ENCODE assay signal across 9 mouse cellular contexts in the genomic region with DNA sequence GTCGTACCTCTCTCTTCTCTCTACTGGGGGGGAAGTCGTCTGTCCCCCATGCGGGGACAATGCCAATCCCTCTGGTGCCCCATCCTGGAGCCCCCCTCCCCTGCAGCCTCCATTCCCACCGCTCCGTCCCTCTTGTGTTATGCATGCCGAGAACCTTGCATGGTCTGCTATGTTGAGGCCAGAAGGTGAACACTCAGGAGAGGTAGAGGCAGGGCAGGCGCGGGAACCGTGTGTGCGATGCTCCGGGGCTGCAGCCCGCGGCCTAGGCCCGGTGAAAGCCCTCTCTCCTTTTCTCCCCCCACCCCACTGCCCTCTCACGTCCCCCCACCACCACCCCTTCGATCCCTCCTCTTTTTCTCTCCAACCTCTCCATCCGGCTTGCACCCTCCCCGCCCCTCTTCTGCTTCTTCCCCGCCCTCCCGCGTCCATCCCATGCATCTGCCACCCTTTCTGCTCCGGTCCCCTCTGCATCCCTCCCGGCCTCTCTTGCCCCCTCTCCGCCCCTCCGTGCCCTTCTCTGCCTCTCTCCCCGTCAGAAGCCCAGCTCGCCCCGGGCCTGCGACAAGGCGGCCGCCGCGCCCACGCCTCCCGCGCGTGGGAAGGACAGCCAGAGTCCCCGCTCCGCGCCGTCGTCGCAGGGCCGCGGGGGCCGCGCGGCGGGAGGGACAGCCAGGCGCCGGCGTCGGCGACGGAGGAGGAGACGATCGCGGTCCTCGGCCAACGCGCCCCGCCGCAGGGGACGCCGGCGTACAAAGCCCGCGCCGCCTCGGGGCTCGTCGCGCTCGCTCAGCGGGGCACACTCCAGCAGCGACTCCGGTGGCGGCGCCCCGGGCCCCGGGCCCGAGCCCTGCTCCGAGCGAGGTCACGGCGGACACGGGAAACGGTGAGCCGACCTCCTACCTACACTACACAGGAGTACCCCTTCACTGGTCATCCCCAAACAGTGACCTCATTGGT. TPM values are rescaled to one million over a fixed set of nuclear protein-coding genes. Genes with fewer than 3 reads are reported as not detected.
A peak's percentile ranks its signal among the peaks of the same experiment; 100 is the strongest.
DNase-seq lines count a peak whose midpoint lies in the region; ATAC-seq and TF ChIP-seq lines count a peak whose summit lies in the region.
"Had no signal": no experiment of that assay in that cellular context is flagged by ENCODE, and none has a peak within 500 bp of the region (broad histone marks: within the 10 kb centered on the region; RNA-seq: fewer than 3 reads in every experiment).

No protein-coding gene starts in this region.

- ATAC-seq in CD4-positive, CD25-positive, alpha-beta regulatory T cell, adult 4 months, result no peak
- ATAC-seq in heart, embryonic 14.5 days (ENCODE audit: insufficient number of reproducible peaks, insufficient read depth, low FRiP score, low read depth), result no peak
- no peak for ATAC-seq in liver, embryonic 11.5 days (replicated peaks; ENCODE audit: low FRiP score)
- no peak for ATAC-seq in activated CD4-positive, CD25-positive, alpha-beta regulatory T cell, adult 4 months

- peak; percentile 27 for DNase-seq in CD4-positive, CD25-positive, alpha-beta regulatory T cell, adult 2 months (ENCODE audit: low read depth, low spot score)
- no peak for DNase-seq in liver, adult 2 months (ENCODE audit: extremely low read depth, low read depth, low spot score)
- no peak for DNase-seq in liver
- DNase-seq in liver, embryonic 11.5 days (ENCODE audit: low spot score), result no peak
- peak; percentile 36 to 54 for DNase-seq in right cerebral cortex, postnatal 36 days (ENCODE audit: low spot score in 2 of 2)

- H3K79me2 ChIP-seq in liver, adult 2 months (ENCODE audit: control insufficient read depth, insufficient read depth, low read length), result no peaks in the 10 kb centered on the region

- no peaks in the 10 kb centered on the region for H3K4me1 ChIP-seq in liver, adult 2 months (ENCODE audit: control insufficient read depth, insufficient read depth, low read length)
- H3K4me1 ChIP-seq in heart, embryonic 14.5 days (ENCODE audit: control insufficient read depth in 2 of 2, insufficient read depth in 2 of 2, low read length in 2 of 2), result peaks cover 0 to 9% of the 10 kb centered on the region in 2 experiments; a peak in 2 of 4 replicates
- H3K4me1 ChIP-seq in liver, embryonic 11.5 days (replicated peaks; ENCODE audit: control insufficient read depth, insufficient read depth, low read length), result no peaks in the 10 kb centered on the region

- no peak for TF ChIP-seq CTCF in liver, adult 2 months (IDR thresholded peaks at IDR 0.05; ENCODE audit: low read depth, low read length)

- peaks cover 19% of the 10 kb centered on the region for H3K27me3 ChIP-seq in liver, adult 2 months (ENCODE audit: control insufficient read depth, insufficient read depth, low read length)
- H3K27me3 ChIP-seq in heart, embryonic 14.5 days (ENCODE audit: control insufficient read depth, insufficient read depth, low read length), result peaks cover 68% of the 10 kb centered on the region
- peaks cover 86% of the 10 kb centered on the region for H3K27me3 ChIP-seq in liver, embryonic 11.5 days (replicated peaks; ENCODE audit: control insufficient read depth, insufficient read depth, low read length)

- H3K9me3 ChIP-seq in heart, embryonic 14.5 days (ENCODE audit: control insufficient read depth, low read length), result no peaks in the 10 kb centered on the region
- H3K9me3 ChIP-seq in liver, embryonic 11.5 days (ENCODE audit: control insufficient read depth, low read length), result no peaks in the 10 kb centered on the region

- TF ChIP-seq POLR2A in liver, adult 2 months (IDR thresholded peaks at IDR 0.05; ENCODE audit: extremely low read depth, insufficient read depth, low read length), result no peak

- no peaks in the 10 kb centered on the region for H3K36me3 ChIP-seq in liver, adult 2 months (ENCODE audit: control insufficient read depth, insufficient read depth, low read length)
- H3K36me3 ChIP-seq in heart, embryonic 14.5 days (ENCODE audit: control insufficient read depth, insufficient read depth, low read length), result no peaks in the 10 kb centered on the region
- no peaks in the 10 kb centered on the region for H3K36me3 ChIP-seq in liver, embryonic 11.5 days (ENCODE audit: control insufficient read depth, insufficient read depth, low read length)

- H3K4me3 ChIP-seq in liver, adult 2 months (ENCODE audit: insufficient read depth, low read depth, low read length), result peak overlapping the region; percentile 34; the same call in 1 of the 2 replicates
- H3K4me3 ChIP-seq in heart, embryonic 14.5 days (ENCODE audit: control insufficient read depth in 1 of 2, insufficient read depth in 1 of 2, low read depth in 1 of 2, low read length in 2 of 2), result peak overlapping the region; percentile 49 to 59
- H3K4me3 ChIP-seq in liver, embryonic 11.5 days (ENCODE audit: low read depth, low read length), result peak overlapping the region; percentile 42

- no peak overlapping the region for H3K27ac ChIP-seq in liver, adult 2 months (replicated peaks; ENCODE audit: insufficient read depth, low read depth, low read length)
- H3K27ac ChIP-seq in heart, embryonic 14.5 days (replicated peaks in 1 of 2; ENCODE audit: control insufficient read depth in 1 of 2, insufficient read depth in 1 of 2, low read depth in 2 of 2, low read length in 2 of 2), result no peak overlapping the region
- H3K27ac ChIP-seq in liver, embryonic 11.5 days (ENCODE audit: low read depth, low read length), result no peak overlapping the region
- H3K27ac ChIP-seq: macrophage had no signal

- WGBS in liver, adult 2 months, result 3% methylated on average over 84 of the region's 89 CpGs
- WGBS in heart, embryonic 14.5 days, result under 1% methylated on average over 83 of the region's 89 CpGs
- WGBS in liver, embryonic 11.5 days, result 4% methylated on average over 79 of the region's 89 CpGs

- peak overlapping the region; percentile 89 for H3K4me2 ChIP-seq in heart, embryonic 14.5 days (ENCODE audit: low read length)
- H3K4me2 ChIP-seq in liver, embryonic 11.5 days, result peak overlapping the region; percentile 63

- H3K9ac ChIP-seq in liver, adult 2 months (ENCODE audit: low read depth, low read length), result no peak overlapping the region
- H3K9ac ChIP-seq in heart, embryonic 14.5 days (ENCODE audit: low read length), result peak overlapping the region; percentile 65
- H3K9ac ChIP-seq in liver, embryonic 11.5 days (ENCODE audit: low read depth, low read length), result no peak overlapping the region

RNA-seq across cellular contexts. Expression of gene Hspb1, which starts 19.8 kb away (rescaled TPM):
- polyA plus RNA-seq in CD4-positive, CD25-positive, alpha-beta regulatory T cell, adult 4 months (2017; shearing (Covaris generic)), result 1 to 10 TPM in 1 of 2 experiments, not detected in 1; 1.3 TPM
- total RNA-seq in liver, adult 2 months (2014; rRNA removed), result 18.9 and 19.5 TPM in 2 replicates
- 10.9 and 24.3 TPM in 2 replicates for polyA plus RNA-seq in liver, adult 2 months (2012; rRNA removed)
- polyA plus RNA-seq in heart, embryonic 14.5 days (2014; fragmentation: Nextera tagmentation; extraction: Ambion mirVana), result 911 and 1,014 TPM in 2 replicates
- 11.8 and 22.1 TPM in 2 replicates for polyA plus RNA-seq in liver, embryonic 11.5 days (2014; fragmentation: Nextera tagmentation; extraction: Ambion mirVana)
- not detected for polyA plus RNA-seq in activated CD4-positive, CD25-positive, alpha-beta regulatory T cell, adult 4 months (2017; shearing (Covaris generic))

Comparison
In these comparisons a context has a peak if more than half of its experiments do, and no peak if none do; other contexts are left out.
1. DNase-seq: peak in CD4-positive, CD25-positive, alpha-beta regulatory T cell, adult 2 months (single experiment) and right cerebral cortex, postnatal 36 days (2 of 2); none in liver, adult 2 months (single experiment), liver (single experiment) and liver, embryonic 11.5 days (single experiment).
2. RNA of gene Hspb1, which starts 19.8 kb away (polyA plus RNA-seq): 911 to 1,014 TPM in heart, embryonic 14.5 days; 10.9 to 24.3 TPM in liver, adult 2 months, 11.8 to 22.1 TPM in liver, embryonic 11.5 days, 1.3 TPM in CD4-positive, CD25-positive, alpha-beta regulatory T cell, adult 4 months and not detected in activated CD4-positive, CD25-positive, alpha-beta regulatory T cell, adult 4 months; every median in the first group is over 10 times any median in the second.
3. Peak in every context shown above with its lines, with median percentiles within 50 percentile points of each other: H3K4me3 ChIP-seq.